Mouse (Mus musculus) NIH3T3 (cell line): ENCODE measurements around the gene Lhfpl4.

ENCODE experiments used
- DNase-seq: peaks from one replicate; pipeline ENCODE4 v3.0.0-alpha.2; 2012; ENCODE audit warnings: low read depth

The Lhfpl4 gene

GRCm38 (mm10) chr6:113194841-113195595, at the start of gene Lhfpl4:
Lhfpl4 (minus strand) TSS chr6:113195384.
- no peak for DNase-seq

- DNase-seq, result no peak
Observed at GRCm38 (mm10) chr6:113242753-113243152, 47.6 kb upstream of the Lhfpl4 start.

GRCm38 (mm10) chr6:113238442-113238841, 43.3 kb upstream of the Lhfpl4 start:
- peak; percentile 11 for DNase-seq

GRCm38 (mm10) chr6:113237542-113238270, 42.5 kb upstream of the Lhfpl4 start, which contains the start of gene Mtmr14:
Mtmr14 (plus strand) TSS chr6:113237843.
- DNase-seq, result peak; percentile 100

- DNase-seq, result no peak
Observed at GRCm38 (mm10) chr6:113235141-113235540, 40.0 kb upstream of the Lhfpl4 start.

GRCm38 (mm10) chr6:113226705-113227104, 31.5 kb upstream of the Lhfpl4 start:
- no peak for DNase-seq

- DNase-seq, result no peak
Observed at GRCm38 (mm10) chr6:113225798-113226197, 30.6 kb upstream of the Lhfpl4 start.

- no peak for DNase-seq
Observed at GRCm38 (mm10) chr6:113216280-113216679, 21.1 kb upstream of the Lhfpl4 start.

GRCm38 (mm10) chr6:113195596-113195992, 410 bp upstream of the Lhfpl4 start:
- DNase-seq, result no peak

- no peak for DNase-seq
Observed at GRCm38 (mm10) chr6:113194517-113194840, 705 bp downstream of the Lhfpl4 start.

GRCm38 (mm10) chr6:113193765-113194460, 1.3 kb downstream of the Lhfpl4 start:
- no peak for DNase-seq

GRCm38 (mm10) chr6:113184866-113185525, 10.2 kb downstream of the Lhfpl4 start:
- DNase-seq, result no peak

- no peak for DNase-seq
Observed at GRCm38 (mm10) chr6:113184163-113184562, 11.0 kb downstream of the Lhfpl4 start.

GRCm38 (mm10) chr6:113179195-113179733, 15.9 kb downstream of the Lhfpl4 start:
- DNase-seq, result no peak

GRCm38 (mm10) chr6:113178286-113179194, 16.6 kb downstream of the Lhfpl4 start:
- no peak for DNase-seq

GRCm38 (mm10) chr6:113176613-113177012, 18.6 kb downstream of the Lhfpl4 start:
- no peak for DNase-seq

GRCm38 (mm10) chr6:113175469-113175868, 19.7 kb downstream of the Lhfpl4 start:
- no peak for DNase-seq

- DNase-seq, result peak; percentile 79
Observed at GRCm38 (mm10) chr6:113172568-113172967, 22.6 kb downstream of the Lhfpl4 start.

- DNase-seq, result no peak
Observed at GRCm38 (mm10) chr6:113172011-113172410, 23.2 kb downstream of the Lhfpl4 start.

GRCm38 (mm10) chr6:113170651-113171050, 24.5 kb downstream of the Lhfpl4 start:
- DNase-seq, result no peak

- no peak for DNase-seq
Observed at GRCm38 (mm10) chr6:113169852-113170251, 25.3 kb downstream of the Lhfpl4 start.
